Mouse (Mus musculus) lung, postnatal 0 days (tissue): ENCODE data around the gene Mroh2a. TPM values are rescaled to one million over a fixed set of nuclear protein-coding genes. Genes with fewer than 3 reads are reported as not detected.
A peak's percentile ranks its signal among the peaks of the same experiment; 100 is the strongest.

Experiments
- ATAC-seq: fragments of 200-750 bp; cut with Nextera tagmentation; 2 replicates; pipeline ENCODE4 v1.8.0; 2017; ENCODE audit warnings: moderate library complexity
- DNase-seq: peaks from one replicate; pipeline ENCODE4 v3.0.0-alpha.2; 2016; ENCODE audit warnings: low spot score
- H3K27ac ChIP-seq: fragments of 300-500 bp; sonication (generic); 2 replicates; pipeline ENCODE4 v1.5.1; 2014; ENCODE audit warnings: antibody characterized with exemption, mild to moderate bottlenecking, low read length, mixed read lengths
- H3K27me3 ChIP-seq: fragments of 300-500 bp; sonication (generic); replicated peaks from 2 replicates; pipeline ENCODE4 v1.6.1; 2014; ENCODE audit warnings: low read length, mixed read lengths; ENCODE audit not compliant: insufficient read depth
- H3K36me3 ChIP-seq: fragments of 300-500 bp; sonication (generic); 2 replicates; pipeline ENCODE4 v1.6.1; 2014; ENCODE audit warnings: low read length, mixed read lengths; ENCODE audit not compliant: insufficient read depth
- H3K4me1 ChIP-seq: fragments of 300-500 bp; sonication (generic); 2 replicates; pipeline ENCODE4 v1.6.1; 2014; ENCODE audit warnings: antibody characterized with exemption, low read depth, low read length, mixed read lengths; ENCODE audit not compliant: insufficient read depth
- H3K4me2 ChIP-seq: fragments of 300-500 bp; sonication (generic); replicated peaks from 2 replicates; pipeline ENCODE4 v1.6.1; 2014; ENCODE audit warnings: low read depth, mild to moderate bottlenecking, low read length, moderate library complexity, mixed read lengths
- H3K4me3 ChIP-seq: fragments of 300-500 bp; sonication (generic); 2 replicates; pipeline ENCODE4 v1.5.1; 2014; ENCODE audit warnings: low read depth, low read length
- H3K9ac ChIP-seq: fragments of 300-500 bp; sonication (generic); replicated peaks from 2 replicates; pipeline ENCODE4 v1.6.1; 2014; ENCODE audit warnings: low read depth, mild to moderate bottlenecking
- H3K9me3 ChIP-seq: fragments of 300-500 bp; sonication (generic); 2 replicates; pipeline ENCODE4 v1.6.1; 2016; ENCODE audit warnings: low read length, mixed read lengths
- CTCF ChIP-seq: IDR thresholded peaks from 2 replicates; pipeline ENCODE4 v1.5.1; 2016; ENCODE audit warnings: antibody characterized with exemption, mild to moderate bottlenecking
- EP300 ChIP-seq: IDR thresholded peaks from 2 replicates; pipeline ENCODE4 v1.6.1; 2016; ENCODE audit warnings: antibody characterized with exemption, mild to moderate bottlenecking, control low read depth
- WGBS: fragments of 180-500 bp; shearing (Covaris S2); extraction: QIAGEN DNeasy Blood & Tissue Kit; methylation state at CpG from one replicate; pipeline ENCODE4 v1.1.7; 2014; 5-methylcytosine and 5-hydroxymethylcytosine counted together
- polyA plus RNA-seq: library from polyadenylated mRNA; unstranded; fragments of >200 nt; fragmentation: Nextera tagmentation; extraction: Ambion mirVana; gene quantifications from 2 replicates; pipeline ENCODE4 v1.2.1, GENCODE M21; 2015

Gene Mroh2a
- polyA plus RNA-seq, 1 experiment from 2014 or later: 0.43 TPM

- H3K9ac ChIP-seq: no peak overlapping the region
- H3K4me3 ChIP-seq: no peak overlapping the region
- H3K4me1 ChIP-seq: no peaks in the 10 kb centered on the region
- 72% methylated on average over 2 of the region's 2 CpGs for WGBS
- H3K4me2 ChIP-seq: no peak overlapping the region
- DNase-seq (no peak), ATAC-seq (no peak)
- H3K36me3 ChIP-seq: no peaks in the 10 kb centered on the region
- TF ChIP-seq CTCF (no peak), EP300 (no peak)
- no peaks in the 10 kb centered on the region for H3K9me3 ChIP-seq
- H3K27ac ChIP-seq: no peak overlapping the region
- H3K27me3 ChIP-seq: no peaks in the 10 kb centered on the region
These were observed 26.8 kb upstream of the Mroh2a start for GRCm38 (mm10) chr1:88199996-88200395.

DNA sequence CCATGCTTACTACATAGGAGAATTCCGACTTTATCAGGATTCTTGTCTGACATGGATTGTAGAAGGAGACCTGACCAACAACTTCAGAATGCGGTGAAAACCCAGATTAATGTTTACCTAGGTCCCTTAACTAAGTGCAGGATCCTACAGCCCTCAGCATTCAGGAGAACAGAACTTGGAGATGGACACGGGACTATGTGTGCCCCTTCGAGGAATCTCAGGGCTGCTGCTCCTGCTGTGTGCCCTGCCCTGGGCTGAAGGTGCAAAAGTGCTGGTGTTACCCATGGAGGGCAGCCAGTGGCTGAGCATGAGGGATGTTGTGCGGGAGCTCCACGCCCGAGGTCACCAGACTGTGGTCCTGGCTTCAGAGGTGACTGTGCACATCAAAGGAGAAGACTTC is 26.3 kb upstream of the Mroh2a start, which contains the start of gene Ugt1a2:
Ugt1a2 (plus strand) TSS at position 146 of the 400 bp plus-strand sequence.
- no peaks in the 10 kb centered on the region for H3K4me1 ChIP-seq
- TF ChIP-seq EP300 (no peak), CTCF (no peak)
- WGBS: 63% methylated on average over 7 of the region's 7 CpGs
- no peaks in the 10 kb centered on the region for H3K27me3 ChIP-seq
- H3K4me2 ChIP-seq: no peak within 1 kb of the TSS
- no peaks in the 10 kb centered on the region for H3K9me3 ChIP-seq
- no peak within 1 kb of the TSS for H3K4me3 ChIP-seq
- no peaks in the 10 kb centered on the region for H3K36me3 ChIP-seq
- no peak for ATAC-seq
- no peak for DNase-seq
- H3K9ac ChIP-seq: no peak within 1 kb of the TSS
- no peak within 1 kb of the TSS for H3K27ac ChIP-seq

GRCm38 (mm10) chr1:88205294-88205922 is 21.4 kb upstream of the Mroh2a start, which contains the start of gene Dnajb3:
TSS of gene Dnajb3 (minus strand) at chr1:88205782.
- H3K9me3 ChIP-seq: no peaks in the 10 kb centered on the region
- no peak within 1 kb of the TSS for H3K9ac ChIP-seq
- no peaks in the 10 kb centered on the region for H3K27me3 ChIP-seq
- 7% methylated on average over 46 of the region's 62 CpGs for WGBS
- H3K4me1 ChIP-seq: no peaks in the 10 kb centered on the region
- no peaks in the 10 kb centered on the region for H3K36me3 ChIP-seq
- DNase-seq (peak; percentile 72), ATAC-seq (peak; percentile 96)
- H3K4me3 ChIP-seq: peak within 1 kb of the TSS; percentile 31
- H3K4me2 ChIP-seq: peak within 1 kb of the TSS; percentile 75
- no peak within 1 kb of the TSS for H3K27ac ChIP-seq
- no peak for TF ChIP-seq EP300
- TF ChIP-seq CTCF: 0 out of 2 replicates have a peak, but pooled peaks have one; percentile 19

DNA sequence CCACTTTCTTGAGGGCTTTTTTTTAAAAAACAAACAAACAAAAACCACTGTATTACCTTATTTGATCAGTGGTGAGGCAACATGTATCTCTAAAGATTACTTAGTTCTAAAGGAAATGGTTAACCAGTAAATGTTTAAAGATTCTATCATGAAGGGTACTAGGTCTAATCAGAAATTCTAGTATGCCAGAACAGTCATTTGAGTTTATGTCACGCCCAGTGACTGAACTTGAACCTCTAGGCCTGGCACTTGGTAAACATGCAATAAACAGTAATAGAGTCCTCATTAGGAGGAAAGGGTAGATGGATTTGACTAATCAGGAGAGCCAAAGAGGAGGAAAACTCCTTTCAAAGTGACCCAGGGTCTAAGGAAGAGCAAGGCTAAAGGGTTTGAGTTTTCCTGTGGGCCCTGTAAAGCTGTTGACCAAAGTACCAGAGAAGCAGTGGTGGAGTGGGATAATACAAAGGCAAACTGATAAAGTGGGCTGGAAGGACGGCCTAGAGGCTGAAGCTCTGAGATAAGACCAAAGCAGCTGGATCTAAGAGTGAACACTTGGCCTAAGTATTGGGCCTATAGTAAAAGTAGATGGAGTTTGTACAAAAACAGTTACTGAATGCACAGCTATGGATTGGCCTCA is 19.8 kb upstream of the Mroh2a start:
- H3K27ac ChIP-seq: no peak overlapping the region
- ATAC-seq (no peak), DNase-seq (no peak)
- WGBS: 59% methylated on average over 2 of the region's 2 CpGs
- no peak overlapping the region for H3K9ac ChIP-seq
- H3K9me3 ChIP-seq: peaks cover 5% of the 10 kb centered on the region
- no peaks in the 10 kb centered on the region for H3K27me3 ChIP-seq
- TF ChIP-seq EP300: no peak
- TF ChIP-seq CTCF: no peak
- no peaks in the 10 kb centered on the region for H3K4me1 ChIP-seq
- no peaks in the 10 kb centered on the region for H3K36me3 ChIP-seq
- no peak overlapping the region for H3K4me3 ChIP-seq
- H3K4me2 ChIP-seq: no peak overlapping the region

- peak; percentile 34 for DNase-seq
- H3K4me3 ChIP-seq: no peak within 1 kb of the TSS
- no peak within 1 kb of the TSS for H3K9ac ChIP-seq
- H3K4me1 ChIP-seq: no peaks in the 10 kb centered on the region
- peaks cover 45% of the 10 kb centered on the region for H3K9me3 ChIP-seq
- no peak within 1 kb of the TSS for H3K4me2 ChIP-seq
- 62% methylated on average over 8 of the region's 8 CpGs for WGBS
- no peak for TF ChIP-seq CTCF
- no peak for TF ChIP-seq EP300
- ATAC-seq: peak; percentile 27
- no peak within 1 kb of the TSS for H3K27ac ChIP-seq
- no peaks in the 10 kb centered on the region for H3K27me3 ChIP-seq
- no peaks in the 10 kb centered on the region for H3K36me3 ChIP-seq
These were observed 15.0 kb upstream of the Mroh2a start, which contains the start of gene Ugt1a1 for GRCm38 (mm10) chr1:88211812-88212211. TSS of gene Ugt1a1 (plus strand) at chr1:88211959.

DNA sequence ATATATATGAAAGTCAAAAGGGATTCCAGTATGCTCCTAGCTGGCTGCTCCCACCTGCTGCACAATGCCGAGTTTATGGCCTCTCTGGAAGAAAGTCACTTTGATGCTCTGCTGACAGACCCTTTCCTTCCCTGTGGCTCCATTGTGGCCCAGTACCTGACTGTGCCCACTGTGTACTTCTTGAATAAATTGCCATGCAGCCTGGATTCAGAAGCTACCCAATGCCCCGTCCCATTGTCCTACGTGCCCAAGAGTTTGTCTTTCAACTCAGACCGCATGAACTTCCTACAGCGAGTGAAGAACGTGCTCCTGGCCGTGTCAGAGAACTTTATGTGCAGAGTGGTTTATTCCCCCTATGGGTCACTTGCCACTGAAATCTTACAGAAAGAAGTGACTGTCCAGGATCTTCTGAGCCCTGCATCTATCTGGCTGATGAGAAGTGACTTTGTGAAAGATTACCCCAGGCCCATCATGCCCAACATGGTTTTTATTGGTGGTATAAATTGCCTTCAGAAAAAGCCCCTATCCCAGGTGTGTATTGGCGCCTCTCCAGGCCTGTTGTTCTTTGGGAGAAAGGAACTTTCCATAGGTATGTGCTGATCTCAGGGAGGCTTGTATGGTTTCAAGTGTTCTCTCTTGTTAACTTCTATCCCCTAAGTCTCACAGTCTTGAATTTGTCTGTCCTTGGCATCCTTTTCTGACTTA is 14.3 kb upstream of the Mroh2a start:
- Histone ChIP-seq H3K4me3 (no peak overlapping the region), H3K4me1 (no peaks in the 10 kb centered on the region), H3K9ac (no peak overlapping the region), H3K4me2 (no peak overlapping the region), H3K27me3 (no peaks in the 10 kb centered on the region), H3K27ac (no peak overlapping the region), H3K36me3 (no peaks in the 10 kb centered on the region), H3K9me3 (peaks cover 52% of the 10 kb centered on the region)
- TF ChIP-seq EP300 (no peak), CTCF (no peak)
- ATAC-seq: peak; percentile 11; the same call in 1 of the 2 replicates
- 60% methylated on average over 8 of the region's 8 CpGs for WGBS
- DNase-seq: peak; percentile 21
